Mouse (Mus musculus): Measurements from ENCODE around the gene Prmt7.

DNA sequence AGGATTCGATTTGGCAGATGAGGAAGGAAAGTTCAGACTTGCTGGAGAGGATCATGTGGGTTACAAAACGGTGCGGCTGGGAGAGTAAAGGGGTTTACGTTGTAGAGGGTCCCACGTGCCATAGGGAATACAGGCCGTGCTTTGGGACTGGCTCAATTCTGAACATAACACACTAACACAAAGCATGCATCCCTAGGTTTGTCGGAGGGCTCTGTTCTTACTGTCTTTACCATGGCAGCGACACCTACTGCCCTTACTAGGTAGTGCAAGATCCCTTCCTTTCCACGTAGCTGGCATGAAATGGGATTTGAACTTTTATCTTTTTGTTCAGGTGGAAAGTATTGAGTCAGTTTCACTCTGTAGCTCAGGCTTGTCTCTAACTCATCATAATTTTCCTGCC, 15.9 kb downstream of the Prmt7 start:
- peak; percentile 54 for TF ChIP-seq CTCF (IDR thresholded peaks at IDR 0.05; ENCODE audit: control insufficient read depth, insufficient read depth, low read length)
- TF ChIP-seq POLR2A (IDR thresholded peaks at IDR 0.05; ENCODE audit: borderline replicate concordance, control insufficient read depth, low read depth, low read length) = no peak

All from bone marrow, adult 2 months (tissue).